Mouse (Mus musculus) layer of hippocampus, adult 2 months (tissue): ENCODE data around the gene Ryr2. TPM values are rescaled to one million over a fixed set of nuclear protein-coding genes. Genes with fewer than 3 reads are reported as not detected.
"Not testable (repeated sequence)": the region's sequence is repeated elsewhere in the genome, so short reads cannot be mapped to it uniquely, and the experiment has no call there.

Experiments
- DNase-seq, 2 experiments: peaks; one replicate each; pipeline ENCODE4 v3.0.0; 2022; ENCODE audit warnings: low spot score in 2 of 2
- H3K27ac ChIP-seq: fragments of 200-600 bp; 2 replicates; pipeline ENCODE4 v1.8.1; 2022
- H3K4me3 ChIP-seq: fragments of 200-600 bp; 2 replicates; pipeline ENCODE4 v1.8.1; 2022; ENCODE audit warnings: mild to moderate bottlenecking
- CTCF ChIP-seq: fragments of 200-600 bp; conservative IDR thresholded peaks from 2 replicates; pipeline ENCODE4 v1.8.1; 2022; ENCODE audit warnings: antibody characterized with exemption, mild to moderate bottlenecking, moderate library complexity
- total RNA-seq, 2 experiments: library from RNA; stranded (reverse); gene quantifications; 2 replicates each; pipeline ENCODE4 v1.2.3; 2021

The Ryr2 gene
- total RNA-seq, 2 experiments from 2014 or later, result 251 to 264 TPM

DNA sequence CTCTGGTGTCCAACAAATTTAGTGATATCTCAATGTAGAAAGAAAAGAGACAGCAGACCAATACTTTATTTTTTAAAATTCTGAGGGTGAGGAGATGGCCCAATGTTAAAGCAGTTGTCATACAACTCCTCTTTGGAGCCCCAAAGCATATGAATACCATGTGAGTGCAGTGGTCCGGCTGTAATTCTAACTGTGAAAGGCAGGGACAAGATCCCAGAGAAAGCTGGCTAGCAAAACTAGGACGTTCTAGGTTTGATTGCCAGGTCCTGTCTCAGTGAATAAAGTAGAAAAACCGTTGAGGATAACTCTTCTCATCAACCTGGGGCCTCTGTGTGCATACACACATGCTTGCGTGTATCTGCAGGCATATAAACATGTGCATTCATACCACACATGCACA lies 106.9 kb downstream of the Ryr2 start:
- TF ChIP-seq CTCF, result 0 out of 2 replicates have a peak, but pooled peaks have one; percentile 4

DNA sequence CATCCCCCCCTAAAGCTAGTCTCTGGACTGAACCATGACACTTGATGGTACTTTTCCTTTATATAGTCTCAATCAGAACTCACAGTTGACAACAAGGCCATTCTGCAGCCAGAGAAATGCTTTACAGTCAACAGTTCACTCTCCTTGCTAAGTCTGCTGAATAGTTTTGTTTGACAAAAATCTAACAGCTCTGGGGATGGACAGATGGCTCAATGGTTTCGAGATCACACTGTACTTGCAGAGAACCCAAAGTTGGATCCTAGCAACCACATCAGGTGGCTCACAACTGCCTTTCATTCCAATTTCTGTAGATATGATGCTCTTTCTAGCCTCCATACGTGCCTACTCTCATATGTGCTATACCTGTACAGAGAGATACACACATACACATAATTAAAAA lies 109.4 kb downstream of the Ryr2 start:
- peak; percentile 41 to 43 for DNase-seq
- no peak for TF ChIP-seq CTCF
- Histone ChIP-seq H3K27ac (peak overlapping the region; percentile 79), H3K4me3 (no peak overlapping the region)

More for the DNA sequence above, 106.9 kb downstream of the Ryr2 start:
- Histone ChIP-seq H3K27ac (peak overlapping the region; percentile 57; the same call in 1 of the 2 replicates), H3K4me3 (no peak overlapping the region)
- DNase-seq, result no peak

DNA sequence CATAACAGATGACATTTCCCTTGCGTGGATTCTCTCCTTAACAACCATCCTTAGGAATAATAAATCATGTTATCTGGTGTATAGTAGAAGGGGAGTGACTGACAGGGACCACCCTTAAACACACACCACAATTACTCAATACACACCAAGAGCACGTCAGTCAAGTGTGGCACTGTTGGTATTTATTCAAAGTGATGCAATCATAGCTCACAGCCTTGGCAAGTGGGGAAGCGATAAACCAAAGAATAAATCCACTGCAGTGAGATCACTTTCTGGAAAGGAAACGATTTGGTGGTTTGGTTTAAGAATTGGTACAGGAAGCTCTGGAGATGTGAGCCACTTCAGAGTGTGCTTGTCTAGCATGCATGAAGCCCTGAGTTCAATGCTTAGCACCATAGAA lies 119.2 kb downstream of the Ryr2 start:
- Histone ChIP-seq H3K4me3 (no peak overlapping the region), H3K27ac (peak overlapping the region; percentile 63)
- TF ChIP-seq CTCF, result no peak
- DNase-seq, result no peak

GRCm38 (mm10) chr13:11985056-11985455 lies 121.7 kb downstream of the Ryr2 start:
- no peak overlapping the region for H3K27ac ChIP-seq
- H3K4me3 ChIP-seq, result no peak overlapping the region
- no peak for TF ChIP-seq CTCF

DNA sequence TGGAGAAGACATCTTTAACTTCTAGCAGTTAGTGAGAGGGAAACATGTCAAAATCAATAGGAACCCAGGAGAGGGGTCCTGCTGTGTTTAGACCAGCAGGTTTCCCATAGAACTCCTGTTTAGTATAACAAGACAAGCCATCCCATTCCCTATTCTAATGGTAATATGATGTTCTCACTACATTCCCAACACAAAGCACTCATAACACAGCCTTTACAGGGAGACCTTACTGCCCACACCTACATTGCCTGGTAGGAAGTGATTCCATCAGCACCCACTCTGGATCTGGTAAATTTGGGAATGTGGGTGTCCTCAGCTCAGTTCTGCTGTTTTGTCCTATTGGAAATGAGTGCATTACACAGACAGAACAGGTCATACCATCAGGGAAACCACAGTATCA lies 127.7 kb downstream of the Ryr2 start:
- TF ChIP-seq CTCF, result no peak
- Histone ChIP-seq H3K27ac (peak overlapping the region; percentile 67), H3K4me3 (no peak overlapping the region)
- no peak for DNase-seq

More at GRCm38 (mm10) chr13:11985056-11985455, 121.7 kb downstream of the Ryr2 start:
- DNase-seq, result no peak

GRCm38 (mm10) chr13:11978359-11978758 lies 128.4 kb downstream of the Ryr2 start:
- no peak for TF ChIP-seq CTCF
- no peak for DNase-seq
- Histone ChIP-seq H3K4me3 (no peak overlapping the region), H3K27ac (peak overlapping the region; percentile 56; the same call in 1 of the 2 replicates)

GRCm38 (mm10) chr13:11977606-11978005 lies 129.1 kb downstream of the Ryr2 start:
- no peak overlapping the region for H3K4me3 ChIP-seq
- no peak for TF ChIP-seq CTCF
- no peak for DNase-seq
- H3K27ac ChIP-seq, result 0 out of 2 replicates have a peak overlapping the region, but pooled peaks have one; percentile 10

DNA sequence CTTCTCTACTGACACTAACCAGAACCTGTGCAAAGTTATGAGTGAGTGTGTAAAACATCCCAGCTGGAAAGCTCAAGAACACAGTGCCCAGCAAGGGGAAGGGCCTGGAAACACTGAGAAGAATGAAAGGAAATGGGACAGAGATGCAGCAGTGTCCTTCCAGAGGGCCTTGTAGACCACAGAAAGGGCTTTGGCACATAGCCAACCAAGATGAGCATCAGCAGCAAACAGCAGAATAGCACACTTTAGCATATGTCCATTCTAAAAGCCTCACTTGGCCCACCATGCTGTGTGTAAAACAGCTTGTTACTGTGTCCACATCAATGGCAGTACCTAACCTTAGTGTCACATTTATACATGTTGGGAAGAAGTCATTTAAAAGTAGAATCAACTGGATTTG lies 142.4 kb downstream of the Ryr2 start:
- TF ChIP-seq CTCF, result no peak
- Histone ChIP-seq H3K4me3 (no peak overlapping the region), H3K27ac (no peak overlapping the region)
- DNase-seq, result no peak

- no peak overlapping the region for H3K4me3 ChIP-seq
- no peak overlapping the region for H3K27ac ChIP-seq
- DNase-seq, result no peak
- no peak for TF ChIP-seq CTCF
Measured at GRCm38 (mm10) chr13:11959488-11960174, 147.1 kb downstream of the Ryr2 start.

DNA sequence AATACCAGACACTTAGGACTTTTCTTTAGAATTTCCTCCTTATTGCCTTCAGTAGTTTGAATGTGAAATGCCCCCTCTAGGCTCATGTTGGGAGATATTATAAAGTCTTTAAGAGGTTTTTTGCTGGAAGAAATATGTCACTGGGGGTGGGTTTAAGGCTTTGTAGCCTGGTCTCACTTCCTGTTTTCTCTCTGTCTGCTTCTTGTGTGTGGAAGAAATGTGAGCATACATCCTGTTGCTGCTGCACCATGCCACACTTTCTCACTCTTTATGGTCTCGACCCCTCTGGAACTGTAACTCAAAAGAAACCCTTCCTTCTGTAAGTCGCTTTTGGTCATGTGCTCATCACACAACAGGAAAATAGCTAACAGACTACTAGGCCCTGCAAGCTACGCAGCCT lies 147.9 kb downstream of the Ryr2 start:
- Histone ChIP-seq H3K4me3 (no peak overlapping the region), H3K27ac (no peak overlapping the region)
- no peak for TF ChIP-seq CTCF
- no peak for DNase-seq

- no peak for DNase-seq
- TF ChIP-seq CTCF, result no peak
- no peak overlapping the region for H3K27ac ChIP-seq
- no peak overlapping the region for H3K4me3 ChIP-seq
Measured at GRCm38 (mm10) chr13:11958271-11958670, 148.5 kb downstream of the Ryr2 start.

DNA sequence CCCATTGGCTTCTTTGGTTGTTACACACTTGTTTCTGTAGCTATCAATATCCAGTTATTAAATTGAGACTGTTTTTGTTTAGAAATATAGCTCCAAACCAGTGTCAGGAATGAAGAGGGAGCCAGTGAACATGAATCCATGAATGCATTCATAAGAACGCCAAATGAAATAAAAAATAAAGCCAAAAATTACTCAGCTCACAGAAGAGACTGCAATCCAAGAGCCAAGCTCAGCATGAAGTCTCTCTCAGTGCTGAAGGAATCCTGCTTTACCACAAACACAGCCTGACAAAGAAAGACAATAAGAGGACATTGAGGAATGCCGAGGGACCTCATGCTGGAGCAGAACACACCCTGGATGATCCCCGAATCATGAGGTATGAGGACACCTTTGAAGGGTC lies 154.8 kb downstream of the Ryr2 start:
- Histone ChIP-seq H3K27ac (no peak overlapping the region), H3K4me3 (no peak overlapping the region)
- no peak for TF ChIP-seq CTCF
- DNase-seq, result no peak

- no peak for TF ChIP-seq CTCF
- H3K27ac ChIP-seq, result no peak overlapping the region
- H3K4me3 ChIP-seq, result no peak overlapping the region
- DNase-seq, result no peak
Measured at GRCm38 (mm10) chr13:11945740-11946139, 161.0 kb downstream of the Ryr2 start.

GRCm38 (mm10) chr13:11941724-11942123 lies 165.0 kb downstream of the Ryr2 start:
- TF ChIP-seq CTCF, result no peak
- DNase-seq, result no peak

GRCm38 (mm10) chr13:11934297-11935060 lies 172.3 kb downstream of the Ryr2 start:
- H3K27ac ChIP-seq, DNase-seq, H3K4me3 ChIP-seq: not testable (repeated sequence)

More at GRCm38 (mm10) chr13:11941724-11942123, 165.0 kb downstream of the Ryr2 start:
- Histone ChIP-seq H3K4me3 (no peak overlapping the region), H3K27ac (no peak overlapping the region)
